Mouse (Mus musculus) urinary bladder, postnatal 25 days (tissue): ENCODE measurements around the gene Espnl.

ENCODE experiments used
- DNase-seq: peaks from one replicate; pipeline ENCODE4 v3.0.0; 2022; ENCODE audit warnings: low spot score

Espnl gene

DNA sequence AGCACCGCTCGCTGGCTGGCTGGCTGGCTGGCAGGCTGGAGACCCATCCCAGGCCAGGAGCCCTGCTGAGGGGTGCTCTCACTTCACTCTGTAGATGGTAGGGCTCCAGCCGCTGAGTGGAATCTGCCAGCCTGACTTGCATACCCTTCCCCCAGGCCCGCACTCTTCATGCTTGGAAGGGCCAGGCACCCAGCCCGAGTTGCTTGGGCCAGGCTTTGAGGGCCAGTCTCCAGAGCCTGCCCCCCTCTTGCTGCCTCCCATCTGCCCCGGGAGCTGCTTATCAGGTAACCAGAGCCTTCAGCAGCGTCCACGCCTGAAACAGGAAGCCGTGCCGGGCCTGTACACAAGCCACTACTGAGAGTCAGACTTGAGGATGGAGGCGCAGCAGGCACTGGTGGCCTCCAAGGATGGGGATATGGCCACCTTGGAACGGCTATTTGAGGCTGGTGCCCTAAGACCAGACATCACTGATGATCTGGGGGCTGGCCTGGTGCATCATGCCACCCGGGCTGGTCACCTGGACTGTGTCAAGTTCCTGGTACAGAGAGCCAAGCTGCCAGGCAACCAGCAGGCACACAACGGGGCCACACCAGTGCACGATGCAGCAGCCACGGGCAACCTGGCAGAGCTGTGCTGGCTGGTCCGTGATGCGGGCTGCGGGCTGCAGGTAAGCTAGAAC, at the start of gene Espnl:
Gene Espnl, plus strand, starts transcription at position 316 of the 679 bp plus-strand sequence.
- no peak for DNase-seq

DNA sequence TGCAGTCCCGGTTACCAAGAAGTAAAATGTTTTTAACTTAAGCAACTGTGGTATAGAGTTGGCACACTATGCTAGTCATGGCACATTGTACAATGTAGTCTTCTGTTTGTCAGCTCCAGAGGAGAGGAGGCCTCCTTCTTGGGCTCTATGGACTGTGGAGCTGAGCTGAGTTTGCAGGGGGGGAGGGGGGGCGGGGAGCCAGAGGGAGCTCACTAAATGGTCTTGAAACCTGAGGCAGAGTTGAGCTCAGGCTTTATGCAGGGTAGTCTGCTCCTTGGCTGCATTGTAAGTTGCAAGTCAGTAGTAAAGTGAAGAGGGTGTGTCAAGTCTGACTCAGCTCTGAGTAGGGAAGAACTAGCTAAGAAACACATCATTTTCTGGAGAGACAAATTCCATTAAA, 49.6 kb upstream of the Espnl start:
- DNase-seq: no peak

GRCm38 (mm10) chr1:91276581-91276980, 45.3 kb upstream of the Espnl start:
- DNase-seq: no peak

- DNase-seq: no peak
Measured at GRCm38 (mm10) chr1:91277480-91277879, 44.4 kb upstream of the Espnl start.

- no peak for DNase-seq
Measured at GRCm38 (mm10) chr1:91278410-91279119, 43.3 kb upstream of the Espnl start.

DNA sequence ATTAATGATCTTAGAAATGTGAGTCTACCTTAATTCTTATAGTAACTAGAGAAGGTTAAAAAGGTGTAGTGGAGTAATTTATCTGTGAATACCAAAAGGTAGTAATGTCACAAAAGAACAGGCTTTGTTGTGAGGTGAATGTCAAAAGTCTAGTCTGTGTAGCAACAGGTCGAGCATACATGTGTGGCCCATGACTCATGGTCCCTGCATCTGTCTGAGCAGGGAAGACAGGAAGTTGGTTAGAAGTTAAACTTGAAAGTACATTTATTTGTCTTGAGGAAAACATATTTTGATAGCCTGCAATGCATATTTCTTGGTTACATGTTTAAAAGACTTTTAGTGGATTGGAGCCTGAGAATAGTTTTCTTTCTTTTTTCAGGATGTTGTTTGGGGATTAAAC, 42.7 kb upstream of the Espnl start:
- no peak for DNase-seq

- DNase-seq: no peak
Measured at GRCm38 (mm10) chr1:91282582-91282981, 39.3 kb upstream of the Espnl start.

DNA sequence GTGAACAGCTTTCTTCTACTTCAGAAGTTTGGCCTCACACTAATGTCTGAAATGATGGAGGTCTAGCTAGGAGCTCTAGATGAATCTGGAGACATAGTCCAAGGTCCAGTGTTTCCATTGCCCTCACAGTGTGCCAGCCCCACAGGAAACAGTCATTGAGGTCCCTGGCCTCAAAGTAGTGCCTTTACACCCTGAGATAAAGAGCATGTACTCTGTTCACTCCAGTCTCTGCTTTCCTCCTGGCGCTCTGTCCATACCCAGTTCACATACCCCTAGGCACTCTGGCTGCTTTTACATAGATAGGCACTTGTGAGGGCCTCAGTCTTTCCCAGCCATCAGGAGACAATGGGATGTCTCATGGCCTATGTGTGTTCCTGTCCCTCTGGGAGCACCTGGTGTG, 32.5 kb upstream of the Espnl start:
- no peak for DNase-seq

- DNase-seq: no peak
Measured at GRCm38 (mm10) chr1:91292101-91292825, 29.6 kb upstream of the Espnl start.

GRCm38 (mm10) chr1:91295544-91295943, 26.3 kb upstream of the Espnl start:
- DNase-seq: no peak

DNA sequence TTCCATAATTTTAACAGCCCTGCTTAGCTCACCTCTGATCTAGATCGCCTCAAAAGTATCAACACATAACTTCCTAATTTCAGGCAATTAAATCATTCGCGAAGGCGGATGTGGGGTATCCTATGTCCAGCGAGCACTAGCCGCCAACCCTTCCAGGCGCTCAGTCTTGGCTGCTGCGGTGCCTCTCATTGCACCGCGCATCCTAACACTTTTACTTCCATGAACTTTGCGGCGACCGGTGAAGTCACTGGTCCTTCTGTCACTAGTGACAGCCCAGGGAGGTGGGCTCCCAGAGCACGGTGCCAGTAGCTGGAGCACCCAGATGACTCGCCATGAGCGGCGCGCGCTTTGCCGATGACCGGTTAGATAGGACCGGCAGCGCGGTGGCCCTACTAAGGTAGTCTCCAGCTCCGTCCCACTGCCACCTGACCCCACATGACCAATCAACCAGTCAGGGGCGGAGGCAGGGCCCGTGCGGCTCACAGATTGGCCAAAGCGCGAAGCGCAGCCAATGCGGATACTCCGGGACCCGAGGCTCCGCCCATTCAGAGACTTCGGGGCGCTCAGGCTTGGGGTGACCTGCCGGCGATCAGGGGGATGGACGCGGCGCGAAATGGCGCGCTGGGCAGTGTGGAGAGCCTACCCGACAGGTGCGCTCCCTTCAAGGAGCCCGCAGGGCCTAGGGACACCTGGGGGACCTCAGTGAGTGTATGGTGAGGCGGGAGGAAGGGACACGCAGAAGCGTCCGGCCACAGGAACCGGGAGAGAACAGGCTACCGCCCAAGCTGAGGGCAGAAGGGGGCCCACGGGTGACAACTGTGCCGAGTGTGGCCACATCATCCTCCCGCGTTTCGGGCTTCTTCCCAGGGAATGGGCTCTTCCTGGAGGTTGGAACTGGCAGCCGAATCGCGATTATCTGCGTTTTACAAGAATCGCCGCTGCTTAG, 23.8 kb upstream of the Espnl start, which contains the start of gene Scly:
Gene Scly, plus strand, starts transcription at position 540 of the 946 bp plus-strand sequence.
- DNase-seq: peak; percentile 88

DNA sequence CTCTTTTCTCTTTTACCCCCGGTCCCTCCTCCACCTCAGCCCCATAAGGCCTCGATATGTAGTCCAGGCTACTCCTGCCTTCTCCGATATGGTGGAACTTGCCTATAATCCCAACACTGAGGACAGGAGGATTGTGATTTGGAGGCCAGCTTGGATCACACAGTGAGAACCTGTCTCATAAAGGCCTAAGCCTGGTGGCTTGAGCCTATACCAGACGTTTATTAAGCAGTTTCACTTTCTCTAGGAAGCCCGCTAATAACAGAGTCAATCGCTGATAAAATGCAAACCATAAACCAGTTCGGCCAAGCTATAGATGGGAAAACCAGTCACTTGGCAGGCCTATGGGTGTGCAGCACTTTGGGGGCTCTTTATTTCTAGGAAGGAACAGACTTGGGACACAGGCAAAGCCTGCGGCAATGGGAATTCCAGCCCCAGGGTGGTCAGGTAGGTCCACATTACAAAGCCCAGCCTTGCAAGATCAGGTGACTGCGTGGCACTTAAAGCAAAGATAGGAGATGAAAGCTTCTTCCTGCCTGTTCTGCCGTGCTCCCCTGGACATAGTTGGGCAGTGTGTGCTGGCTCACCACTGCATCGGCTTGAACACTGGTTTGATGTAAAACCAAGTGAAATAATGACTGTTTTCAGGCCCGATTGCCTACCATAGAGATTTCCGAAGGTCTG, 22.7 kb upstream of the Espnl start:
- DNase-seq: no peak

DNA sequence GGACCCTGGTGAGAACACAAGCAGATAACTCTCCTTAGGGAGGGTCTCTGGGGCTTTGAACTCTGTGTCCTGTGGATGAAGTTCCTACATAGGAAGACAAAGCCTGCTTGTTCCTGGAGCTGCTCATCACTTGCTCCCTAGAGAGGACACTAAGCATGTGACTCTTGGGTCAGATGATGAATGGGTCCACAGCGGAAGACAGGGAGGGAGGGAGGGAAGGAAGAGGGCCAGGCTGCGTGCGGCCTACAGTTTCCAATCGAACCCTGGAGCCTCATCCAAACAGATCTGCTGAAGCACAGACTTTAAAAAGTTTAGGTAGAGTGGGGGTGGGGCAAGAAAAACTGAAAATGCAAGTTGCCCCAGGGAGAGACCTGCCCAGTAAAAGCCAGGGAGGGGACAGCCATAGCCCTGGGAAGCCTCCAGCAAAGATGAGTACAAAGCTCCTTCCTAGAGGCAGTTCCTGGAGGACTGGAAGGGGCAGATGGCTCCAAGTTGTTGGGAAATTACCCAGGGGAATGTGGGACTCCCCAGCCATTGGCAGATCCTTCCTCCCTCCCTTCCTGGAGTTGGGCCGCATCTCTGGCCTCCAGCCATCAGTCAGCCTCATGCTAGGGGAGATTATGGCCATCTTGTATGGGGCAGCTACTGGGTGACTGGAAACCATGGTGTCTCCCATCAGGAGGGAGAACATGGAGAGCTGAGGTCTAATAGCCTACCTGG, 22.0 kb upstream of the Espnl start:
- no peak for DNase-seq

DNA sequence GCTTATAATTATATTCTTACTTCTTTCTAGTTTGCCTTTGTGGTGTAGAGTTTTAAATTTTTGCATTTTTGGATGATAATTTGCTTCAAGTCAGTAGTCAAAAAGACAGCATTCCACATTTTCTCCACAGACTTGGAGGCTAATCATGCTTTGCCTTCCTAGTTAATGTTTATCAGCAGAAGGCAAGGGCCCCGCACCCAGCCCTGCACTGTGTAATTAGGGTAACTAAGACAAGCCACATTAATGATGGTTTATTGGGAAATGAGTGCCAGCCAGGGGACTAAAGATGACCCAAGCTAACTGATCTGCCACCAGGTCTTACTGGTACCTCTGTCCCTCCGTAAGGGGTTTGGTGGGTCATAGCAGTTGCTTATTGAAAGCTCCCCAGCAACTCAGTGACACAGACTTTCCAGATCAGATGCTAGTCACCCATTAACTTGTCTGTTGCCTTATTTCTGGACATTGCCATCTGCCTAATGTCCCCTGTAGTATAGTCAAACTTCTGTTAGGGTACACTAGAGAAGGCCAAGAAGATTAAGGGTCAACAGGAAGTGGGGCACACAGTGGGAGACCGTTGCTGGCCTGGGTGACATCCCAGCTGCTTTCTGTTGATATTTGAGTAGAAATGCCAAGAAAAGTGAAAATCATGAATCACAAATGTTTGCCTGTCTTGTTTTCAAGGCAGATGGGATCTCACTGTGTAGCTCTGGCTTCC, 20.5 kb upstream of the Espnl start:
- no peak for DNase-seq

DNA sequence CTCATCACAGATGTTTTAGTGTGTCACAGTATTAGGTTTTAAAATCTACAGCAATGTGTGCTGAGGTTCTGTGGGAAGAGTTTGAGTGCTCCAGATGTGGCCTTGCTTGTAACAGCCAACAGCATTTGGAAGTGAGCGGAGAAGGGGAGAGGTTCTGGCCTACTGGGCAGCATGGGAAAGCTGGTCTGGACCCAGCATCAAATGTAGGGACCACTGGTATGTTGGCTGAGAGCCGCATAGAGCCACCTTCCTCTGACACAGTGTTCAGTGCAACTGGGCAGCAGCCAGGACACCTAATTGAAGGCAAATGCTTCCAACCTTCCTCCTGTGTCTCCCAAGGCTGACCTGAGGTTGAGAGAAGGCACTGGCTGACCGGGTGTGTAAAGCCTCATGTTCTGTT, 19.9 kb upstream of the Espnl start:
- no peak for DNase-seq

DNA sequence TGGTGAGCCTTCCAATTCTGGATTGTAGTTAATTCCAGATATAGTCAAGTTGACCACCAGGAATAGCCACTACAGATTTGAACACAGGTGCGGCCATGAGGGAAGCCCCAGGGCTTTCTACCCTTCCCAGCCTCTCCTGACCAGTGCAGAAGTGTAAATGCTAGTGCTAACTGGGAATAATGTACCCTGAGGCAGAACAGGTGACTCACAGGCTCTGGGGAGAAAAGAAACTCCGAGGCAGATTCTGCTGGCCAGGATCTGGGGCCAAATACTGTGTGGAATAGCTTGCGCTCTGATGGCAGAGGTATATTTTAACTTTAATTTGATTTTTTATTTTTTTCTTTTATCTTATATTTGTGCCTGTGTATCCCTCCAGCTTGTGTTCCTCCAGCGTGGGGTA, 17.3 kb upstream of the Espnl start:
- DNase-seq: no peak

DNA sequence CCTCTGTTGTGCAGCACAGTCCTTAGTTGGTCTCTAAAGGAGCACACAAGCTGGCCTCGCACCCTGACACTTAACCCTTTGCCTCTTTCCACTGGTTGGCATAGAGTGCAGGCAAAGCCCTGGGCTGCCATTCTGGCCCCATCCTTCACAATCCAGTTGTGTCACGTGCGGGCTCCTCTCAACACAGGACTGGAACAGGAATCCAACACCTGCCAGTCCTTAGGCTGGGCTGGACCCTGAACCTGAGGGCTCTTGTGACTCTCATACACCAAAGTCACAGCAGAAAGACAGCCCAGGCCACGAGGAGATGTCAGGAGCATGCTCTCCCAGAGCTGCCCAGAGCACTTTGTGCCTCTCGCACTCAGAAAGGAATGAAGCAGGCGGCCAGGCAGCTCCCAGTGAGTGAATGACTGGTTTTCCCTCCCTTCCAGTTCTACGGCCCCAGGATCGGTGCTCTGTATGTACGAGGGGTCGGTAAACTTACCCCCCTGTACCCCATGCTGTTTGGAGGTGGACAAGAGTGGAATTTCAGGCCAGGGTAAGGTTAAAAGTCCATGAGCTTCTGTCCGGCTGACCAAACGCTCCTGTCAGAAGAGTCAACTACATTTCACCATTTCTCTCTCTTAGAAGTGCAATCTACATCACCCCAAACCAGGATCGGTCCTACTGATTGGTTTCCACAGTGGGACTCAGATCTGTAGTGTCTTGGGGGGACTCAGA, 12.3 kb upstream of the Espnl start:
- no peak for DNase-seq

GRCm38 (mm10) chr1:91312273-91312672, 9.6 kb upstream of the Espnl start:
- no peak for DNase-seq

GRCm38 (mm10) chr1:91313251-91313650, 8.6 kb upstream of the Espnl start:
- DNase-seq: no peak
